Mouse (Mus musculus) olfactory bulb, adult 2 months (tissue): ENCODE data around the gene Sh3rf1.

Experiments used
- CTCF ChIP-seq: fragments of 200-500 bp; IDR thresholded peaks from 2 replicates; pipeline ENCODE4 v1.5.1; 2012; ENCODE audit warnings: low read depth, mild to moderate bottlenecking, low read length, moderate library complexity; ENCODE audit not compliant: insufficient read depth
- POLR2A ChIP-seq: fragments of 200-500 bp; IDR thresholded peaks from 2 replicates; pipeline ENCODE4 v1.6.1; 2012; ENCODE audit warnings: mild to moderate bottlenecking, low read depth, low read length, moderate library complexity; ENCODE audit not compliant: insufficient read depth

GRCm38 (mm10) chr8:61241229-61241628 is 17.6 kb downstream of the Sh3rf1 start:
- no peak for TF ChIP-seq CTCF
- no peak for TF ChIP-seq POLR2A
